Mouse (Mus musculus): ENCODE results near the gene Srp54b.
"Not testable (repeated sequence)": the region's sequence is repeated elsewhere in the genome, so short reads cannot be mapped to it uniquely, and the experiment has no call there.

Gene Srp54b

DNA sequence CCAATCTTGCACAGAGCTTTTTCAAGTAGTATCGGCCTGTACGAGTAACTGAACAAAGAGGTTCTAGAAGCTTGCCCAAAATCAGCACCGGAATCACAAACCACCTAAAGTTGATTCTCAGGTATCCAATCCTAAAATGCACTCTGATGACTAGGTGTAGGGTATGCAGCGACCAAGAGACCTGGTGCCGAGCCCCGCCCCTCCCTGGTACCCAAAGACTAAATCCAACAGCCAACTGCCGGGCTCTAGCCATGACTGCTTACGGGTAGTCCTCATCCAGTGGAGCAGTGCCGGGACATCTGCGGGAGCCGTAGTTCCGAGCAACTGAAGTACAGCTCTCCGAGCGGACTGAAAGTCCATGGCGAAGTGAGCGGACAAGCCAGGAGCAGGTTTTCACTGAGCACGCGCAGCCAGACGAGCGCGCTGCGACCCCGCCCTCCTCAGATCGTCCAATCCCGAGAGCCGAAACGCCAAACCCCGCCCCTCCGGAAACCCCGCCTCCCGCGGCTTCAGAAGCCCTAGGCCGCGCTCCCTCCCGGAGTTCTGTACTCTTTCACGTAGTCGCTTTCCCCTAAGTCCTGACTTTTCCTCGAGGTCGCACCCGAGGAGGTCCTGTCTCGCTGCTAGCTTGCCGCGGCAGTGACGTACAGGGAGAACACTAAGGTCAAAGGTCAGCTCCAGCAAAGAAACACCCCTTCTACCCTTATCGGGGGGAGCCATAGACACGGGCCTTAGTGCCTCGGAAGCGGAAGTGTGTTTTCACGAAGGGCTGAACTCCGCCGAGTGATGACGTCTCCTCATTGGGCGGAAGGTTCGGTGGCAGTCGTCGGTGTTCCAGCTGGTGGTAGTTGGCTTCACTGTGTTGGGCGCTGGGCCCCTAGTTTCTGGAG, at the start of gene Srp54b:
Srp54b (plus strand) TSS at position 546 of the 890 bp plus-strand sequence.
- CTCF ChIA-PET = not testable (repeated sequence)

DNA sequence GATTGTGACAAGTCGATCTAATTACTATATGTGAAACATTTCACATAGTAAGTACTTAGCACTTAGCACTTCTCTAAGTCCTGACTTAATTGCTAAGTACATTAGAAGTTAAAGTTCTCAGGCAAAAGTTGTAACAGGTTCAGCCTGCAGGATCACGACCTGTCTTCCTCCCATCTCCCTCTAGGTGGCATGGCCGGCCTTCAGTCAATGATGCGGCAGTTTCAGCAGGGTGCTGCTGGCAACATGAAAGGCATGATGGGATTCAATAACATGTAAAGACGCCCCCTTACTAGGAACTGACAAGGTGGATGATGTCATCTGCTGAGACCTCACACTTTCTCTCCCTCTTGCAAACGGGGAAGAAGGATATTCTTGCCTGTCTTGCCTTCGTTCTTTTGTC, 42.3 kb upstream of the Srp54b start:
- CTCF ChIA-PET = not testable (repeated sequence)

DNA sequence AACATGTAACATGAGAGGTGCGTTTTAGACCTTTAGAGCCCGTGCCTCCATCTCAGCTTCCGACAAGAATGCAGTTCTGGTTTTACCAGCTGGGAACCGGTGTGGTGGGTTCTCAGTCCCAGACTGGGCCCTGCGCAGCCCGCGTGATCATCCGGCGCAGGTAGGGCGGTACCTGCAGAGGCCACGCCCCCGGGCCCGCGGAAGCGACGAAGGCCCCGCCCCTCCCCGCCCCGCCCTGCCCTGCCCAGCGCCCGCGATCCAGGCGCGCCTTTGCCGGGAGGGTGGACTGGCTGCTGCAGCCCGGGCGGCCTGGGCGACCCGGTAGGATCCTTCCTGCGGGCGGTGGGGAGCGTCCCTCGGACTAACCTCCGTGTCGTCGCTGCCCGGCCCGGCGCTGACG, 30.7 kb upstream of the Srp54b start, which contains the start of gene Fam177a:
Fam177a (plus strand) TSS at position 228 of the 400 bp plus-strand sequence.
- CTCF ChIA-PET = not testable (repeated sequence)

DNA sequence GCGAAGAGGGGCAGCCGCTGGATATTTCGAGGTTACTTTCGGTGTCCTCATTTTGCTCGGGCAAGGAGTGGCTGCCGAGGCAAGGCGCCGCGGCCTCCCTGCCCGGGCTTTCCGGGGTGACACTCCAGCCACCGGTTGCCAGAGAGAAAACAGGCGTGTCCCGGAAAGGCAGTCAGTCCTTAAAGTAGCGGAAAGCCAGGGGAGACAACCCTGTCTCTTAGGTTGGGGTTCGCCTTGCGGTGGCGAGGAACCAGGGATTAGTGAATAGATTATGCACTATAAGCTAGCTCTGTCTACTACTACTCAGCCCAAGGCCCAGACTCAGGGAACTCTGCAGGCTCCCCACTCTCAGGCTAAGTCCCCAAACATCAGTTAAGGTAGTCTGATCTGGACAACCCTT, 30.2 kb upstream of the Srp54b start:
- CTCF ChIA-PET = not testable (repeated sequence)

DNA sequence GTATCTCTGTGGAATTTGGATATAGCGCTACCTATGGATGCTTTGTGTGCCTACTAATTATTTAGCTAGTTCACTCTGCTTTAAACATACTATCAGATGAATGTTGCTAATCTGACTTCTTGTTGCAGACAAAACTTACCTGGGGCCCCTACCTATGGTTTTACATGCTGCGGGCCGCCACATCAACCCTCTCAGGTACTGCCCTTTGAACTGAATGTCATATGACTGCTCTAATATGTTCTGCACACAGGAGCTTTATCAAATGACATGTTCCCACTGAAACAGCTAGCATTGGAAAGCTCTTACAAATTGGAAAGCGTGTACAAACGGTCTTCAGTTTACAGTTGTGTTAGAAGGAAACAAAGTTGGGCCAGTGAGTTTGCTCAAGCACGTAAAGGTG, 19.4 kb upstream of the Srp54b start:
- CTCF ChIA-PET = not testable (repeated sequence)

DNA sequence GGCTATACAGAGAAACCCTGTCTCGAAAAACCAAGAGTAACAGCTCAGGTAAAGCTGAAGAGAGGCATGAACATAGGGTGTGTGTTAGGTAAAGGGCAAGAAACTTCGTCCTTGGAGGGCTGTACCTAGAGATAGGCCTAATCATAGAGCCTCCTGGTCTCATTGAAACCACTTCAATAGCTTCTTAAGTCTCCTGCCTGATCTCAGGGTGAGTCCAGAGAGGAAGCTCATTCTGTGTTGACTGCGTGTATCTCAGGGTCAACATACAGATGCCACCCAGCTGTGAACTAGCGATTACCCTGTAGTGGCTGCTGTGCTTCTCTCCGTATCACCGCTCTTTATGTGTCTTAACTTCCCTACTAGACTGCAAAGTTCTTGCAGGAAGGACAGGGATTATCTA, 17.0 kb upstream of the Srp54b start:
- CTCF ChIA-PET = not testable (repeated sequence)

DNA sequence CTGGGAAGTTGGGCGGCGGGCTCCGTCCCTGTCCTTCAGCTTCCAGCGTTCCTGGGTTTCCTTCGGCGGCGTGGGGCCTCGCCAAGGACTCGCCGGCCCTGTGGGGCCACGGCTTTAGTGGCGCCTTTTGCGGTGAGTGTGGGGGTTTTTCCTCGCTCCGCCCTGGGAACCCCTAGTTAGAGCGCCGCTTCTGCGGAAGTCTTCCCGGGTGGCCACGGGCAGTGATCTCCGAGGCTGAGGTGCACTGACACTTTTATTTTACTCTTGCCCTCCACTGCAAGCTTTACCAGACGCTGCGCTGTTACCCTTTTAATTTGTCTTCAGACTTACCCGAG, 512 bp downstream of the Srp54b start:
- CTCF ChIA-PET = not testable (repeated sequence)

DNA sequence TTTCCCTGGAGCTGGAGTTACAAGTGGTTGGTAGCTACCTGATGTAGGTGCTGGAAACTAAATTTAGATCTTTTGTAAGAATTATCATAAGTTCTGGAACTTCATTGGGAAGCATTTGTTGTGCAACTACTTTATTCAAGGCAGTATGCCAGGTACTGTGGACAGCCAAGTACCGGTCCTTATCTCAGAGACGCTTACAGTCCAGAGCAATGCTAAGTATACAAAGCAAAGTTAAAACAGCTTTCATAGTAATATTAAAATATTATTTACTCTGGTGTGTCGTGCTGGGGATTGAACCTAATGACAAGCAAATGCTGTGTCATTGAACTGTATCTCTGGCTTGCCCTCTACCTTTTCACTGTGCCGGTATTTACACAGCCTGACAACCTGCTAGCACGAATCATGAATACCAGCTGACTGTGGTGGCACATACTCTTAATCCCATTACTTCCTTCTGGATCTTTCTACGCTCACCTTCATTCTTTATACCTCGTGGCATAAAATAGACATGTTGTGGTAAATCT, 12.2 kb downstream of the Srp54b start:
- CTCF ChIA-PET = not testable (repeated sequence)

DNA sequence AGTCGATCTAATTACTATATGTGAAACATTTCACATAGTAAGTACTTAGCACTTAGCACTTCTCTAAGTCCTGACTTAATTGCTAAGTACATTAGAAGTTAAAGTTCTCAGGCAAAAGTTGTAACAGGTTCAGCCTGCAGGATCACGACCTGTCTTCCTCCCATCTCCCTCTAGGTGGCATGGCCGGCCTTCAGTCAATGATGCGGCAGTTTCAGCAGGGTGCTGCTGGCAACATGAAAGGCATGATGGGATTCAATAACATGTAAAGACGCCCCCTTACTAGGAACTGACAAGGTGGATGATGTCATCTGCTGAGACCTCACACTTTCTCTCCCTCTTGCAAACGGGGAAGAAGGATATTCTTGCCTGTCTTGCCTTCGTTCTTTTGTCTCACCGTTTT, 32.8 kb downstream of the Srp54b start:
- CTCF ChIA-PET = not testable (repeated sequence)

DNA sequence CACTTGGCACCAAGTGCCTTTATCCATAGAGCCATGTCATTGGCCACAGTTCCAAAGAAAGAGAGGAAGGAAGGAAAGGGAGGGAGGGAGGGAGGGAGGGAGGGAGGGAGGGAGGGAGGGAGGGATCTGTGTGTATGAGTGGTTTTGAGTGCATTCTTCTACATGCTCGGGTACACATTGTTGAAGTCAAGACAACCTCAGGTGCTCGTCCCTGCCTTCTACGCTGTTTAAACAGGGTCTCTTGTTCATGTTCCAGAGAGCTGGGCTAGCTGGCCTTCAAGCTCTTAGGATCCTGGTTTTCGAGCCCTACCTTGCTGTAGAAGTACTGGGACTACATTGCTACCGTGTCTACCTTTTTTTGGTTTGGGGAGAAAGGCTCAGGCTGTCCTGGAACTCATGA, 34.2 kb downstream of the Srp54b start:
- CTCF ChIA-PET = not testable (repeated sequence)

DNA sequence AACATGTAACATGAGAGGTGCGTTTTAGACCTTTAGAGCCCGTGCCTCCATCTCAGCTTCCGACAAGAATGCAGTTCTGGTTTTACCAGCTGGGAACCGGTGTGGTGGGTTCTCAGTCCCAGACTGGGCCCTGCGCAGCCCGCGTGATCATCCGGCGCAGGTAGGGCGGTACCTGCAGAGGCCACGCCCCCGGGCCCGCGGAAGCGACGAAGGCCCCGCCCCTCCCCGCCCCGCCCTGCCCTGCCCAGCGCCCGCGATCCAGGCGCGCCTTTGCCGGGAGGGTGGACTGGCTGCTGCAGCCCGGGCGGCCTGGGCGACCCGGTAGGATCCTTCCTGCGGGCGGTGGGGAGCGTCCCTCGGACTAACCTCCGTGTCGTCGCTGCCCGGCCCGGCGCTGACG, 44.4 kb downstream of the Srp54b start, which contains the start of gene 1700047I17Rik2:
1700047I17Rik2 (plus strand) TSS at position 287 of the 400 bp plus-strand sequence.
- CTCF ChIA-PET = not testable (repeated sequence)

DNA sequence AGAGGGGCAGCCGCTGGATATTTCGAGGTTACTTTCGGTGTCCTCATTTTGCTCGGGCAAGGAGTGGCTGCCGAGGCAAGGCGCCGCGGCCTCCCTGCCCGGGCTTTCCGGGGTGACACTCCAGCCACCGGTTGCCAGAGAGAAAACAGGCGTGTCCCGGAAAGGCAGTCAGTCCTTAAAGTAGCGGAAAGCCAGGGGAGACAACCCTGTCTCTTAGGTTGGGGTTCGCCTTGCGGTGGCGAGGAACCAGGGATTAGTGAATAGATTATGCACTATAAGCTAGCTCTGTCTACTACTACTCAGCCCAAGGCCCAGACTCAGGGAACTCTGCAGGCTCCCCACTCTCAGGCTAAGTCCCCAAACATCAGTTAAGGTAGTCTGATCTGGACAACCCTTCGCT, 44.9 kb downstream of the Srp54b start:
- CTCF ChIA-PET = not testable (repeated sequence)

DNA sequence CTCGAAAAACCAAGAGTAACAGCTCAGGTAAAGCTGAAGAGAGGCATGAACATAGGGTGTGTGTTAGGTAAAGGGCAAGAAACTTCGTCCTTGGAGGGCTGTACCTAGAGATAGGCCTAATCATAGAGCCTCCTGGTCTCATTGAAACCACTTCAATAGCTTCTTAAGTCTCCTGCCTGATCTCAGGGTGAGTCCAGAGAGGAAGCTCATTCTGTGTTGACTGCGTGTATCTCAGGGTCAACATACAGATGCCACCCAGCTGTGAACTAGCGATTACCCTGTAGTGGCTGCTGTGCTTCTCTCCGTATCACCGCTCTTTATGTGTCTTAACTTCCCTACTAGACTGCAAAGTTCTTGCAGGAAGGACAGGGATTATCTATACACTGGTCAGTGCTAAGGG, 58.0 kb downstream of the Srp54b start:
- CTCF ChIA-PET = not testable (repeated sequence)

DNA sequence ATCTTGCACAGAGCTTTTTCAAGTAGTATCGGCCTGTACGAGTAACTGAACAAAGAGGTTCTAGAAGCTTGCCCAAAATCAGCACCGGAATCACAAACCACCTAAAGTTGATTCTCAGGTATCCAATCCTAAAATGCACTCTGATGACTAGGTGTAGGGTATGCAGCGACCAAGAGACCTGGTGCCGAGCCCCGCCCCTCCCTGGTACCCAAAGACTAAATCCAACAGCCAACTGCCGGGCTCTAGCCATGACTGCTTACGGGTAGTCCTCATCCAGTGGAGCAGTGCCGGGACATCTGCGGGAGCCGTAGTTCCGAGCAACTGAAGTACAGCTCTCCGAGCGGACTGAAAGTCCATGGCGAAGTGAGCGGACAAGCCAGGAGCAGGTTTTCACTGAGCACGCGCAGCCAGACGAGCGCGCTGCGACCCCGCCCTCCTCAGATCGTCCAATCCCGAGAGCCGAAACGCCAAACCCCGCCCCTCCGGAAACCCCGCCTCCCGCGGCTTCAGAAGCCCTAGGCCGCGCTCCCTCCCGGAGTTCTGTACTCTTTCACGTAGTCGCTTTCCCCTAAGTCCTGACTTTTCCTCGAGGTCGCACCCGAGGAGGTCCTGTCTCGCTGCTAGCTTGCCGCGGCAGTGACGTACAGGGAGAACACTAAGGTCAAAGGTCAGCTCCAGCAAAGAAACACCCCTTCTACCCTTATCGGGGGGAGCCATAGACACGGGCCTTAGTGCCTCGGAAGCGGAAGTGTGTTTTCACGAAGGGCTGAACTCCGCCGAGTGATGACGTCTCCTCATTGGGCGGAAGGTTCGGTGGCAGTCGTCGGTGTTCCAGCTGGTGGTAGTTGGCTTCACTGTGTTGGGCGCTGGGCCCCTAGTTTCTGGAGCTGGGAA, 75.0 kb downstream of the Srp54b start, which contains the start of gene Srp54c:
Srp54c (plus strand) TSS at position 543 of the 894 bp plus-strand sequence.
- CTCF ChIA-PET = not testable (repeated sequence)

DNA sequence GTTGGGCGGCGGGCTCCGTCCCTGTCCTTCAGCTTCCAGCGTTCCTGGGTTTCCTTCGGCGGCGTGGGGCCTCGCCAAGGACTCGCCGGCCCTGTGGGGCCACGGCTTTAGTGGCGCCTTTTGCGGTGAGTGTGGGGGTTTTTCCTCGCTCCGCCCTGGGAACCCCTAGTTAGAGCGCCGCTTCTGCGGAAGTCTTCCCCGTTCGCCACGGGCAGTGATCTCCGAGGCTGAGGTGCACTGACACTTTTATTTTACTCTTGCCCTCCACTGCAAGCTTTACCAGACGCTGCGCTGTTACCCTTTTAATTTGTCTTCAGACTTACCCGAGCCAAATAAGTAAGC, 75.6 kb downstream of the Srp54b start:
- CTCF ChIA-PET = not testable (repeated sequence)
